Mouse (Mus musculus): ENCODE results near the gene S100pbp. TPM values are rescaled to one million over a fixed set of nuclear protein-coding genes. Genes with fewer than 3 reads are reported as not detected.
A peak's percentile ranks its signal among the peaks of the same experiment; 100 is the strongest.

Gene S100pbp
- polyA plus RNA-seq, 1 experiment from 2014 or later: 20.7 TPM

DNA sequence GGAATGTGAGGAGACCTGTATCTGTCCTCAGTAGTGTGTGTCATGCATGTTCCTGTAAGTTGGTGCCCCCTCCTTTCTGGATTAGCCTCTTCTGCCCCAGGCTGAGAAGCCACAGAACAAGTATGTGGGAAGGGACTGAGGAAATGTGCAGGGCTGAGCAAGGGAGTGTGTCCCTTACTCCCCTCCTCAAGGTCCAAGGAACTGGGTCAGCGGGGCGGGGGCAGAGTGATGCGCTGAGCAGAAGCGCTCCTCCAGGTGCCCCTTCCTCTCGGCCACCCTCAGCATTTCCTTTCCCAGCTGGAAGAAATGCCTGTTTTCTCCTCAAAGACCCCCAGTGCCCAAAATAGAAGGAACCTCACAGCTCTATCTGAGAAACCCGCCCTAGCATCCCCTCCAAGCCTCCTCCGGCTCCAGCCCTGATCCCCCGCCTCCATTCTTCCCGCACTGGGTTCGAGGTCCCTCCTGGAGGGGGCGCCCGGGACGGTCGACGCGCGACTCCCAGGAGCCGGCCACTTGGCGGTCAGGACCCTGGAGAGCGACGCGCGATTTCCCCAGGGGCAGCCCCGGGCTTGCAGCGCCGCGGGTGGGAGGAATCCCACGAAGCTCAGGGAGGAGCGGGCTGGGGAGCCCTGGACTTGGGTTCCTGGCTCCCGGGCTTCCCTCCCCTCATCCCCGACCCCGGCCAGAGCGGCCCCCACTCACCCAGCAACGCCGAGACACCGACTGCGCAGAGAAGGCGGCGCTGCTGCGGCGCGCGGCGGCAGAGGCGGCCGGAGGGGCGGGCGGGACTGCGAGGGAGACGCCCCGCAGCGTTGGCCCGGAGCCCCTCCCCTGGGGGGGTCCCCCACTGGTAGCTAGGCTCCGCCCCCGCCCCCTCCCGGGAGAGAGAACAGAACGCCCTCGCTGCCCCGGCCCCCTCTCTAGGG, 68.7 kb downstream of the S100pbp start:
- under 1% methylated on average over 46 of the region's 59 CpGs for WGBS
- peak; percentile 79 for DNase-seq (ENCODE audit: low spot score)
- H3K4me1 ChIP-seq (replicated peaks; ENCODE audit: control insufficient read depth, insufficient read depth, low read length): peaks cover 9% of the 10 kb centered on the region; the same call in 1 of the 2 replicates
- H3K4me2 ChIP-seq (replicated peaks; ENCODE audit: low read depth, low read length): peak overlapping the region; percentile 85
- H3K9ac ChIP-seq (ENCODE audit: low read depth, low read length): peak overlapping the region; percentile 47; the same call in 1 of the 2 replicates
- H3K27ac ChIP-seq (ENCODE audit: low read depth, low read length): peak overlapping the region; percentile 30; the same call in 1 of the 2 replicates
- H3K36me3 ChIP-seq (ENCODE audit: control insufficient read depth, insufficient read depth, low read length): no peaks in the 10 kb centered on the region
- peak; percentile 31; the same call in 1 of the 2 replicates for ATAC-seq (ENCODE audit: low FRiP score)
- peak overlapping the region; percentile 43 for H3K4me3 ChIP-seq (ENCODE audit: low read depth, low read length)
- H3K9me3 ChIP-seq (ENCODE audit: control insufficient read depth, low read length): no peaks in the 10 kb centered on the region
- H3K27me3 ChIP-seq (ENCODE audit: control insufficient read depth, insufficient read depth, low read length): peaks cover 33% of the 10 kb centered on the region

DNA sequence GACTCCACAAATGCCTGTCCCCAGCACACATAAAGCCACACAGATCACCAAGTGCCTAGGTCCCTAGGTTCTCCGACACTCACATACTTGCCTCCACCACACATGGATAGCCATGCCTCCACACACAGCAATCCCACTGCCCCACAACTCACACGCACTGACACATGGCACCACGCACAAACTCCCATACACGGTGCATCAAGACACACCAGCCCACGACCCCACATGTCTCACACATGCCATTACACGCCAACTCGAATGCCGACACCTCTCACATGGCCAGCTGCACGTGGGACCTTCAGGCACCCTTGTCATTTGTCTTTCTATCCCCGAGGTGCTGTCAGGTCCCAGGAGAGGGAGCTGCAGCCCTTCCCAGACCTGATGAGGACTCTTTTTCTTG, 69.8 kb downstream of the S100pbp start:
- H3K36me3 ChIP-seq (ENCODE audit: control insufficient read depth, insufficient read depth, low read length): no peaks in the 10 kb centered on the region
- no peak for ATAC-seq (ENCODE audit: low FRiP score)
- H3K27ac ChIP-seq (ENCODE audit: low read depth, low read length): no peak overlapping the region
- DNase-seq (ENCODE audit: low spot score): no peak
- H3K9me3 ChIP-seq (ENCODE audit: control insufficient read depth, low read length): no peaks in the 10 kb centered on the region
- H3K4me1 ChIP-seq (replicated peaks; ENCODE audit: control insufficient read depth, insufficient read depth, low read length): peaks cover 9% of the 10 kb centered on the region
- whole genome bisulfite sequencing: 79% methylated on average over 10 of the region's 10 CpGs
- no peak overlapping the region for H3K4me3 ChIP-seq (ENCODE audit: low read depth, low read length)
- H3K9ac ChIP-seq (ENCODE audit: low read depth, low read length): no peak overlapping the region
- H3K4me2 ChIP-seq (replicated peaks; ENCODE audit: low read depth, low read length): no peak overlapping the region
- H3K27me3 ChIP-seq (ENCODE audit: control insufficient read depth, insufficient read depth, low read length): peaks cover 33% of the 10 kb centered on the region

GRCm38 (mm10) chr4:129117720-129118510, 71.6 kb downstream of the S100pbp start:
- no peaks in the 10 kb centered on the region for H3K9me3 ChIP-seq (ENCODE audit: control insufficient read depth, low read length)
- no peak overlapping the region for H3K27ac ChIP-seq (ENCODE audit: low read depth, low read length)
- no peak overlapping the region for H3K9ac ChIP-seq (ENCODE audit: low read depth, low read length)
- peaks cover 12% of the 10 kb centered on the region for H3K4me1 ChIP-seq (replicated peaks; ENCODE audit: control insufficient read depth, insufficient read depth, low read length)
- H3K27me3 ChIP-seq (ENCODE audit: control insufficient read depth, insufficient read depth, low read length): peaks cover 31% of the 10 kb centered on the region
- no peak for ATAC-seq (ENCODE audit: low FRiP score)
- no peak overlapping the region for H3K4me2 ChIP-seq (replicated peaks; ENCODE audit: low read depth, low read length)
- no peak for DNase-seq (ENCODE audit: low spot score)
- WGBS: 86% methylated on average over 14 of the region's 14 CpGs
- no peaks in the 10 kb centered on the region for H3K36me3 ChIP-seq (ENCODE audit: control insufficient read depth, insufficient read depth, low read length)
- no peak overlapping the region for H3K4me3 ChIP-seq (ENCODE audit: low read depth, low read length)

GRCm38 (mm10) chr4:129116703-129117102, 72.8 kb downstream of the S100pbp start:
- 93% methylated on average over 8 of the region's 8 CpGs for WGBS
- H3K27me3 ChIP-seq (ENCODE audit: control insufficient read depth, insufficient read depth, low read length): peaks cover 21% of the 10 kb centered on the region
- no peaks in the 10 kb centered on the region for H3K9me3 ChIP-seq (ENCODE audit: control insufficient read depth, low read length)
- no peak for ATAC-seq (ENCODE audit: low FRiP score)
- no peak overlapping the region for H3K4me2 ChIP-seq (replicated peaks; ENCODE audit: low read depth, low read length)
- no peaks in the 10 kb centered on the region for H3K36me3 ChIP-seq (ENCODE audit: control insufficient read depth, insufficient read depth, low read length)
- no peak overlapping the region for H3K9ac ChIP-seq (ENCODE audit: low read depth, low read length)
- H3K4me3 ChIP-seq (ENCODE audit: low read depth, low read length): no peak overlapping the region
- H3K27ac ChIP-seq (ENCODE audit: low read depth, low read length): no peak overlapping the region
- H3K4me1 ChIP-seq (replicated peaks; ENCODE audit: control insufficient read depth, insufficient read depth, low read length): peaks cover 11% of the 10 kb centered on the region
- DNase-seq (ENCODE audit: low spot score): no peak

- H3K27ac ChIP-seq (ENCODE audit: low read depth, low read length): no peak overlapping the region
- WGBS: 27% methylated on average over 28 of the region's 28 CpGs
- no peak overlapping the region for H3K4me2 ChIP-seq (replicated peaks; ENCODE audit: low read depth, low read length)
Measured at GRCm38 (mm10) chr4:129113083-129113988, 76.2 kb downstream of the S100pbp start.

DNA sequence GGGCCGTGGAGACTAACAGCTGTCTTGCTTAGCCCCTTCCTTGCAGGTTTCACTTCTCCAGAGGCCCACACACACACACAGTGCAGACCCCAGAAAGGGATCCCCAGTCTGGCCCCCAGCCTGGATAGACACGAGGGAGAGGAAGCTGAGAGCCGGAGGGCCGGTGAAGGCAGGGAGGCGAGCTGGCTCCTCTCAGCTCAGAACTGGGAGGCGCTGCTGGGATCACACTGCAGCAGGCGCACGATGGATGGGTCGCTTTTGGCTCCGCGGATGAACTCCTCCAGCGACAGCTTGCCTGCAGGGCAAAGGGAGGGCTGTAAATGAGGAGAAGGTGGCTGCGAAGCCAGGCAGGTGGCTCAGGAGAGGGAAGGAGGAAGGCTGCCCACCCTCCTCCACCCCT, 77.3 kb downstream of the S100pbp start:
- no peaks in the 10 kb centered on the region for H3K36me3 ChIP-seq (ENCODE audit: control insufficient read depth, insufficient read depth, low read length)
- ATAC-seq (ENCODE audit: low FRiP score) (no peak), DNase-seq (ENCODE audit: low spot score) (no peak)
- H3K9ac ChIP-seq (ENCODE audit: low read depth, low read length): no peak overlapping the region
- H3K27ac ChIP-seq (ENCODE audit: low read depth, low read length): no peak overlapping the region
- H3K27me3 ChIP-seq (ENCODE audit: control insufficient read depth, insufficient read depth, low read length): no peaks in the 10 kb centered on the region; the same call in 1 of the 2 replicates
- no peaks in the 10 kb centered on the region for H3K9me3 ChIP-seq (ENCODE audit: control insufficient read depth, low read length)
- no peak overlapping the region for H3K4me3 ChIP-seq (ENCODE audit: low read depth, low read length)
- H3K4me1 ChIP-seq (replicated peaks; ENCODE audit: control insufficient read depth, insufficient read depth, low read length): peaks cover 3% of the 10 kb centered on the region; the same call in 1 of the 2 replicates
- H3K4me2 ChIP-seq (replicated peaks; ENCODE audit: low read depth, low read length): no peak overlapping the region
- 64% methylated on average over 13 of the region's 13 CpGs for WGBS

More at GRCm38 (mm10) chr4:129113083-129113988, 76.2 kb downstream of the S100pbp start:
- Histone ChIP-seq H3K4me1 (replicated peaks; ENCODE audit: control insufficient read depth, insufficient read depth, low read length) (peaks cover 3% of the 10 kb centered on the region; the same call in 1 of the 2 replicates), H3K9ac (ENCODE audit: low read depth, low read length) (no peak overlapping the region), H3K36me3 (ENCODE audit: control insufficient read depth, insufficient read depth, low read length) (no peaks in the 10 kb centered on the region), H3K27me3 (ENCODE audit: control insufficient read depth, insufficient read depth, low read length) (no peaks in the 10 kb centered on the region), H3K9me3 (ENCODE audit: control insufficient read depth, low read length) (no peaks in the 10 kb centered on the region), H3K4me3 (ENCODE audit: low read depth, low read length) (no peak overlapping the region)
- peak; percentile 93 for DNase-seq (ENCODE audit: low spot score)
- peak; percentile 90 for ATAC-seq (ENCODE audit: low FRiP score)

- Histone ChIP-seq H3K4me2 (replicated peaks; ENCODE audit: low read depth, low read length) (no peak overlapping the region), H3K9ac (ENCODE audit: low read depth, low read length) (no peak overlapping the region), H3K4me3 (ENCODE audit: low read depth, low read length) (no peak overlapping the region), H3K9me3 (ENCODE audit: control insufficient read depth, low read length) (no peaks in the 10 kb centered on the region), H3K27ac (ENCODE audit: low read depth, low read length) (no peak overlapping the region), H3K27me3 (ENCODE audit: control insufficient read depth, insufficient read depth, low read length) (peaks cover 4% of the 10 kb centered on the region), H3K36me3 (ENCODE audit: control insufficient read depth, insufficient read depth, low read length) (no peaks in the 10 kb centered on the region), H3K4me1 (replicated peaks; ENCODE audit: control insufficient read depth, insufficient read depth, low read length) (peaks cover 3% of the 10 kb centered on the region; the same call in 1 of the 2 replicates)
- DNase-seq (ENCODE audit: low spot score): no peak
- WGBS: 65% methylated on average over 11 of the region's 11 CpGs
- no peak for ATAC-seq (ENCODE audit: low FRiP score)
Measured at GRCm38 (mm10) chr4:129111350-129111749, 78.2 kb downstream of the S100pbp start.

DNA sequence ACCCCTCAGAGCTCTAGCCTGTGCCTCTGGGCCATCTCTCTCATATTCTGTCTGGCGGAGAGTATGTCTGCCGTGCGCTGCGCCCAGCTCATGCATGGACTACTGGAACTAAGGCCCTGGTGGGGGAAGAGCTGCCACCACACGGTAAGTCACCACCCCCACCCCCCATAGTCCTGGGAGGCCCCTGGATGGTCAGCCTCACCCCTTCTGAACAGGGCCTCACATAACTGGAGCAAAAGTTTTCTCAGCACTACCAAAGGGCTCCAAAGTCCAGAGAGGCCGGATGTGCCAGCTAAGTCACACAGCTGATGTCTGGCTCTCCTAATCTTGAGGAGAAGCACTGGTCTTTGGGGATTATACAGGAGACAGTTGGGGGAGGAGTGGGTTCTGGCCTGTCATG, 78.7 kb downstream of the S100pbp start:
- no peak overlapping the region for H3K4me2 ChIP-seq (replicated peaks; ENCODE audit: low read depth, low read length)
- H3K9me3 ChIP-seq (ENCODE audit: control insufficient read depth, low read length): no peaks in the 10 kb centered on the region
- H3K4me3 ChIP-seq (ENCODE audit: low read depth, low read length): no peak overlapping the region
- H3K27me3 ChIP-seq (ENCODE audit: control insufficient read depth, insufficient read depth, low read length): peaks cover 8% of the 10 kb centered on the region
- ATAC-seq (ENCODE audit: low FRiP score) (no peak), DNase-seq (ENCODE audit: low spot score) (no peak)
- 86% methylated on average over 6 of the region's 6 CpGs for WGBS
- H3K9ac ChIP-seq (ENCODE audit: low read depth, low read length): no peak overlapping the region
- H3K27ac ChIP-seq (ENCODE audit: low read depth, low read length): no peak overlapping the region
- peaks cover 3% of the 10 kb centered on the region; the same call in 1 of the 2 replicates for H3K4me1 ChIP-seq (replicated peaks; ENCODE audit: control insufficient read depth, insufficient read depth, low read length)
- no peaks in the 10 kb centered on the region for H3K36me3 ChIP-seq (ENCODE audit: control insufficient read depth, insufficient read depth, low read length)

Measured in hindbrain, embryonic 11.5 days (tissue).